Mouse (Mus musculus): ENCODE data around the gene Dcst2. TPM values are rescaled to one million over a fixed set of nuclear protein-coding genes. Genes with fewer than 3 reads are reported as not detected.

Dcst2 gene
- polyA plus RNA-seq, 1 experiment from 2014 or later: not detected

DNA sequence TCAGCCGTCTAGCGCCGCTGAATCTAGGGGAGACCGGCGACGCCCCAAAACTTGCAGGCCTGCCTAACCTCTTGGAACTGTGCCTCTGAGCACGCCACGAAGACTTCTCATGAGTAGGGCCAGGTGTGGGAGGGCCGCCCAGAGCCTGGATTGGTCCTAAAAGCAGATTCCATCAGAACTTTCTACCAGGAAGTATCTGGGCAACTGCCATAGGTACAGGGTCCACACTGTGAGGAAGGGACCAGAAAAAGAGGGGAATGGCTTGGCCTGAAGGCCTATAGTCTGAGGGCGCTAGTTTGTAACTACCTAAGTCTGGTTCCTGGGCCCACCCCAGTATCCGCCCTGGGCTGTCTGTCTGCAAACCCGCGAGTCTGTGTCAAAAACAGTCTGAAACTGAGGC, 30.2 kb upstream of the Dcst2 start:
- no peak for DNase-seq (ENCODE audit: low spot score)

DNA sequence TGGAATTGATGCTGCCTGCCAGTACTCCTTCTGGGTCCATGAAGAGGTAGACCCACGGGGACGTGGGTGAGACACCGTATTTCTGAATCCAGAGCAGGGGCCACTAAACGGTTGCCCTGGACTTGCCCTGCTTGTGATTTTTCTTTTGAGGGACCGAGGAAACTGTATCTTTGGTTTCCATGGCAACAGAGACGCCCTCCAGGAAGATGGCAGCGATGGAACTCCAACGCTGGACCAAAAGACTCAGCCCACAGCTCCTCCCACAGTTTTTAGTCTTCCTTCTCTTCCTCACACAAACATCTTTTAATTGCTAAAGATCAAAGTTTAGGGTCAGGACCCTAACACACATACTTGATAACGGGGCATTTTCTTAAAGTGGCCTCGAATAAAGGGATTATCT, 29.8 kb upstream of the Dcst2 start:
- no peak for DNase-seq (ENCODE audit: low spot score)

DNA sequence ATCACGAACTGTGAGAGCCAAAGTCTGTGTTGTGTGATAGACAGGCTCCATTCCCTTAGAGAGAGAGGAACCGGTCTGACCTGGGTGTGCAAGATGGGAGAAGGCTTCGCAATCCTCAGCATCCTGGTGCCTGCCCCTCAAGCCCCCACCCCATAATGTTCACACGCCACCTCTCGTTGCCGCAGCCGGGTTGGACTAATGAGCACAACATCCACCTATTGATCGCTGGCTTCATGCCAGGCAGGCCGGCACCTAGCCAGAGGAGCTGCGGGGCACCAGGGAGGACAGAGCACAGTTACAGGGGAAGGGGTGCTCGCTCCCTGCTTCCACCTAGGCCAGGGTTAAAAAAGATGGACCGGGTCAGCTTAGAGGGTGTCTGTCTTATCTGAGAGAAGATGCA, 29.3 kb upstream of the Dcst2 start:
- DNase-seq (ENCODE audit: low spot score): no peak

DNA sequence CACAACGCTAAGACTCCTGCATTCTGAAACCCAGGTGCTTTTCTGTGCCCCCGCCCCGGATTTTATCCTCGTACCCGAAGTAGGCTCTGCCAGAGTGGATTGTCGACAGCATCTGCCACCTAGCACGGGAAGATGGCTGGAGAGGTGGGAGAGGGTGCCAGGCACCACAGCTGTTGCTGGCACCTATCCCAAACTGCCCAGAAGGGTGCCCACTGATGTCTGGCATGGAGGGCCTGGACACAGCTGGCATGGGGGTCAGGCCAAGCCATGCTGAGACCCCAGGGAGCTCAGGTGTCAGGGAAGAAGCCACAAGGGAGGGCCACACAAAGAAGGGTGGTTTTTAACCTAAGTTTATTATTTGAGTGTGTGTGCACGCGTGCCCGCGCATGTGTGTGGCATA, 28.7 kb upstream of the Dcst2 start:
- DNase-seq (ENCODE audit: low spot score): no peak

DNA sequence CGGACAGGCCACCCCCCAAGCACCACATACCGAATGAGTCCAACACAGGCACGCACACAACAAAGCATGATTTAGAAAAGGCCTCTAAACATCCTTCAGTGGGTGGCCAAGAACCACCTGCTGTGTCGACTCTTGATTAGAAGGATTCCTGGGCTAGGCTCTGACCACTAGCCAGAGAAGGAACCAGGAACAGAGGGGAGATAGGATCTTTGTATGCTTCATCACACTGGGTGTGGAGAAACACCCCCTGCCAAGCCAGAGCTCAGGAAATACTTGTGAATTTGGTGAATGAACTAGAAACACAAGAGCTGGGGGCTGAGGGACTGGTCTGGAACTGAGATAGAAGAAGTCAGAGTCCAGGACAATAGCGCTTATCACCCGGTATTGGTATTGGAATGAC, 25.2 kb upstream of the Dcst2 start:
- no peak for DNase-seq (ENCODE audit: low spot score)

DNA sequence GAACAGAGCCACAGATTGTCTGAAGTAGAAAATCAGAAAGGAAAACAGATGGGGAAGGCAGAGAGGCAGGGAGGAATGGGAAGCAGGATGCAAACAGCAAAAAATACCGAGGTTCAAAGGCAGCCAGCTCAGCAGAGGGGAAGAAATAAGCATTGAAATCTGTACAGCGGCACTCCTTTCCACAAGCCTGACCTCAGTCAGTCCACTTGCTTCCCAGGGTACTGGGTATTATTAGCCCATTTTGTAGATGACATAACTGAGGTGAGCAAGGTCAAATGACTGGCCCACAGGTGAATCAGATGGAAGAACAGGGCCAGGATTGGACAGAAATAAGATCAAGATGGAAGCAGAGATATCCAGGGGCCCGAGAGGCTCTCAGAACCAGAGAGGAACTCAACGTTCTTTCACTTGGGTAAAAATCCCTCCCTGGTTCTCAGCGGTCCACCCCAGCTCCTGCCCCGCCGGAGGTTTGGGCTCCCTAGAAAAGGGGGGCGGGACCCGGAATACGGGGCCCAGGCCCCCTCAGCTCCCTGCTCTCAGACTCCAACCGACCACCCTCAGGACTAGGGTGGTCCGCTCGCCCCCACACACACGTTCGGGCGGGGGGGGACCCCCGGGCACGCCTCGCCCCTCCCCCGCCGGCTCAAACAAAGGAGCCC, 24.6 kb upstream of the Dcst2 start:
- DNase-seq (ENCODE audit: low spot score): no peak

DNA sequence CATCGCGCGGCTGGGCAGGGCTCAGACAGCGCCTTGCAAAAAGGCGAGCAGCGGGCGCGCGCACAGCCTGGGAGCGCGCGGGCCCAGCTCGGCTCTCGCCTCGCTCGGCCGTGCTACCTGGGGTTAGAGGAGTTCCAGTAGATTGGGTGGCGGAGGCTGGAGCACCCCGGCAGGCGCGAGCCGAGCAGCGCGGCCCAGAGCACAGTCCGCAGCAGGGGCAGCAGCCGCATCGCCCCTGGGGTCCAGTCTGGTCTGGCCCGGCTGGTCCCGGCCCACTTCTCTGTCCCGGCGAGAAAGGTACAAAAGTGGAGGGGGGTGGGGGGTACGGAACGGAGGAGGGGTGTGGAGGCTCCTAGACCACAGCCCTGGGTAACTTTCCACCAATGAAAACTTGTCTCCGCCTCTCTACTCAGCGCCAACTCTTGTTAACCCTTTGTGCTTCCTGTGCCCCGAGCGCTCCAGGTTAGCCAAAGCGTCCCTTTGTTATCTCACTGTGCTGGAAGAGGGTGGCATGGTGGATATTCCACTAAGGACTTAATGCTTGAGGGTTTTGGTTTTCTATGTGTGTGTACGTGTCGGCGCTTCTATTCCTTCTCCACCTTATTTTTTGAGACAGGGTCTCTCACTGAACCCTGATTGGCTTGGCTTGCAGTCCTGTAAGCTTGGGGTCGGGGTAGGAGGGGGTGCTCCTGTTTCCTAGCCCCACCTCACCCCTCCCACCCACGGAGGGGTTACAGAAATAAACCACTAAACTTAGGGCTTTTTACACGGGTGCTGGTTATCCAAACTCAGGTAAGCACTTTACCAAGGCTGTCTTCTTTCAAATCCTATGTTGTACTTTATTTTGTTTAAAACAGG, 23.8 kb upstream of the Dcst2 start, which contains the start of gene Efna4:
Efna4 (minus strand) TSS at position 308 of the 858 bp plus-strand sequence.
- DNase-seq (ENCODE audit: low spot score): peak; percentile 78

DNA sequence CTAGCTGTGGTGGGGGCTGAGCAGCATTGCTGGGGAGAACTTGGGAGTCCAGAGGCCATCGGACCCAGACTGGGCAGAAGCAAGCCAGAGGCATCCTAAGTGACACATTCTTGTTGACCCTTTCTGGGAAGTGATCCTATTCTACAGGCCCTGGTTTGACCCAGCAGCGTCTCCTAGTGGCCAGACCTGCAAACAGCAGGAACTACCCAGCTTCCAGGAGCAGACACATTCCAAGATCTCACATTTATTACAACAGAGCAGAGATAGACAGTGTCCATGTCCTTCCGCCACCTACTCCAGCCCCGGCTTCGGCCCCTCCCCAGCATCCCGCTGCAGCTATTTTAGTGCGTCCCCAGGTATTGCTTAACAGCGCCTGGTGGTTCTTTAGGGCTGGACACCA, 22.4 kb upstream of the Dcst2 start:
- DNase-seq (ENCODE audit: low spot score): peak; percentile 67

DNA sequence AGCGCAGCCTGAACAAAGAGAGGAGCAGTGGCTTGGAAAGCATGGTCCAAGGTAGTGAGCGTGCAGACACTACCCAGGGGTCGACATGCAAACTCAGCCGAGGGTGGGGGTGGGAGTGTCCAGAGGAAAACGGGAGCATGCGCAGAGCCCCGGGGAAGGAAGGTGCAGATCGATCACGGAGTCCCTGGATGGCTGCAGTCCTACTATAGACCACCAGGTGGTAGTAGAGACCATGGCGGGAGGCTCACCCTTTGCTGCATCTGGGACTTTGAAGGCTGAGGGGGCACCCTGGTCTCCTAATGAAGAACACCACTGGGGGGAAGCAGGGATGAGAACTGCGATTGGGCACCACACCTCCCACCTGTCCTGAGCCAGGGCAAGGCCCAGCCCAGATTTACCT, 21.3 kb upstream of the Dcst2 start:
- peak; percentile 72 for DNase-seq (ENCODE audit: low spot score)

DNA sequence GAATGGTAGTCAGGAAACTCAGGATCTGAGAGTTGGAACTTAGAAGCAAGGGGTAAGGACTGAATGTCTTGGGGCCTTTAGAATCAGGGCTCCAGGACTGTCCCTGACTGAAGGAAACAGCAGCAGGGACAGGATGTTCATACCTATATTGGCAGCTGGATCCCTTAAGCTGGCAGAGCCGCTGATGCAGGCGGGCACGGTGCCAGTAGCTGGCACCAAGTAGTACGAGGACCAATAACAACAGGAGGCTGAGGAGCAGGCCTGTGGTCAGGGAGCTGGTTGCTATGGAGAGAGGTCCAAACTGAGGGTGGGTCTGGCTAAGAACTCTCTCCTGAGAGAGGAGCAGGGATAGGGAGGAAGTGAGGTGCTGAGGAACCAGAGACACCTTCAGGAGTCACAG, 20.0 kb upstream of the Dcst2 start:
- no peak for DNase-seq (ENCODE audit: low spot score)

DNA sequence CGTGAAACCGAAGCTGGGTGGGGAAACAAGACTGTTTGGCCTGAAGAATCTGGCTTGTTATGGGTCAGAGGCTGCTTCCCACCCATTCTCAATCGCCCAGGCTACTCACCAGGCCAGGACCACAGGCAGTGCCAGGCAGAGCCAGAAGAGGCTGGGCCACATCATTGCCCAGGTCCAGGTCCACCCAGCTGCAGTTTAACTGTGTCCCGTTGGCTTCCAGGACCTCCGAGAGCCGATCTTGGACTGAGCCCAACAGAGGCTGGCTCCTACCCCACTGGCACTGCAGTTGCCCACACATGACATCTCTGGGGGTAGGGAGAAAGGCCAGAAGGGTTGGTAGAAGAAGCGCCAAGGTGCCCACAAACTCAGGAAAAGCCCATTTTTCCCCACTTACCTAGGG, 18.5 kb upstream of the Dcst2 start:
- no peak for DNase-seq (ENCODE audit: low spot score)

DNA sequence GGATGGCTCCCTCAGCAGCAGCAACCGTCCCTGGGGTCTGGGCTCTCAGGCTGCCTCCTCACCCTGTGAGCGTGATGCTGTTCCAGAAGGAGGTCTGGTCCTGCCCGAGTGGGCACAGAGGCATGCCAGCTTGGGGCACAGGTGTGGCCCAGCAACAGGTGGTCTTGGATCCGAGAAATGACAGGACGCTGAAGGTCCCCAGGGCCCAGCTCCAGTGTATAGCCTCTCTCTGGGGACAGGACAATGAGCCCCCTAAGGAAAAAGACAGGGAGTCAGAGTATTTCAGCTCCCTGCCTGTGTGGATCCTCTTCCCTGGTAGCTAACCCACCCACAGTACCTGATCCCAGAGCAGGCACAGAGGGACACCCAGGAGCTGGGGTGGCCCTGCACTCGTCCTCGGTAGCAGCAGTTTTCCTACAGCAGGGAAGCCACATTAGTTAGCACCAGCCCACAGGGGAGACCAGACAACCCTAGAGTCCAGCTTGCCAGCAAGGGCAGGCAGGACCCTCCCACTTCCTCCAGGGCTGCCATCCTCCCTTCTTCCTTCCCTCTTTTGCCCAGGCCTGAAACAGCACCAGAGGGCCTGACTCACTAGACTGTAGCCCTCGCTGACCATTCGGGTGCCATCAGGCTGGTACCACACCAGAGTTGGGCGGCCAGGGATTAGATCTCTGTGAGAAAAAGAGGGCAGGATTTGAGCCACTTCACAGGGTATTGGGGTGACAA, 14.8 kb upstream of the Dcst2 start:
- no peak for DNase-seq (ENCODE audit: low spot score)

DNA sequence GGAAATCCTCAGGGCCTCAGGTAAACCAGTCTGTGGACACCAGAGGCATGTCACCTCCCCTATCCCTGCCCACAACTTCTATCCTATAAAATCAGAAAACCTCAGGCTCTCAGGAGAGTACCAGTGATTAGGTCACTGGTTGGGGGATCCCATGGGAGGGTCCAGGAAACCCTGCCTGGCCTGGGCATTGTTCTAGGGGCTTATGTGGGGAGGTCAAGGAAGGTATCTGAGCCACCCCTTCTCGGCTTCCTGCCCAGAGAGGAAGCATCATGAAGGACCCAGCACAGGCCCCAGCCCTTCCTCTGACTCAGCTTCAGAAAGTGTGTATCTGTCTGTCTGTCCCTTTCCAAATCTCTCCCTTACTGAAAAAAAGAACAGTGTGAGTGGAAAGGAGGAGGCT, 13.9 kb upstream of the Dcst2 start:
- DNase-seq (ENCODE audit: low spot score): no peak

DNA sequence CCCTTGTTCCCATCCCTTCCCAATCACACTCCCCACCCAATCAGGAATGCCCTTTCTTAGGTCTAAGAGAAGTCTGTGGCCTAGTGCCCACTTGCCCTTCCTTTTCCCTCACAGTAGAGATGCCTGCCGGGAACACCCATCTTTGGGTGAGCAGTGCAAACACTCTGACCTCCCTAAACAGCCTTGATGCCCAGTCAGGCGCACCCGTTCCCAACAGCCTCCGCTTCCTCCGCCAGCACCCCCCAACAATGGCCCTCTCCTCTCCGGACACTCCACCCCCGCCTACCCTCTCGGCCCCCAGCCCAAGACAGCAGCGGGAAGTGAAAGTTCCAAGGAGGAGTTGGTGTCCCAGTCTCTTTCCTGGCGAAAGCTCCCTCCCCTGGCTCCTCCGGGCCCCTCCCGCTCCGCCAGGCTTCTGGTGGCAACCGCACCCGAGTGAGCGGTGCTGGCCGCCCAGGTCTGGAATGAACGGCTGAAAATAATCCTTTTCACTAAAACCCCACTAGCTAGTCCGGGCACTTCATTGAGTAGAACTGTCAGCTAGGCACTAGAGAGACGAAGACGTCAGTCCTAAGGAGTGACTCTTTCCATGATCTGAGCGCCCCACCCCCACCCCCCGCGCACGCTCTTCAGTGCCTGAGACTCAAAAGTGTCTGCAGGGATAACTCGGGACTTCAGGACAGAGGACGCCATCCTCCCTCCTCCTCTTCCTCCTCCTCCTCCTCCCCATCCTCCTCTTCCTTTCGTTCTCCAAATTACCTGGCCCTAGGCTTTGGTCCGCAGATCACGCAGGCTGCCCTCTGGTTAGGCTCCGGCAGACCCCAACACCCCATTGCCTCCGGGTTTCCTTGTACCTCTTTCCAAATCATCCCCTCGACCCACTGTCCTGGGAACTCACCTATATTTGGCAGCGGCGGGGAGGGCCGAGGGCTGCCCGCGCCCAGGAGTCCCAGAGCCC, 12.6 kb upstream of the Dcst2 start:
- no peak for DNase-seq (ENCODE audit: low spot score)

DNA sequence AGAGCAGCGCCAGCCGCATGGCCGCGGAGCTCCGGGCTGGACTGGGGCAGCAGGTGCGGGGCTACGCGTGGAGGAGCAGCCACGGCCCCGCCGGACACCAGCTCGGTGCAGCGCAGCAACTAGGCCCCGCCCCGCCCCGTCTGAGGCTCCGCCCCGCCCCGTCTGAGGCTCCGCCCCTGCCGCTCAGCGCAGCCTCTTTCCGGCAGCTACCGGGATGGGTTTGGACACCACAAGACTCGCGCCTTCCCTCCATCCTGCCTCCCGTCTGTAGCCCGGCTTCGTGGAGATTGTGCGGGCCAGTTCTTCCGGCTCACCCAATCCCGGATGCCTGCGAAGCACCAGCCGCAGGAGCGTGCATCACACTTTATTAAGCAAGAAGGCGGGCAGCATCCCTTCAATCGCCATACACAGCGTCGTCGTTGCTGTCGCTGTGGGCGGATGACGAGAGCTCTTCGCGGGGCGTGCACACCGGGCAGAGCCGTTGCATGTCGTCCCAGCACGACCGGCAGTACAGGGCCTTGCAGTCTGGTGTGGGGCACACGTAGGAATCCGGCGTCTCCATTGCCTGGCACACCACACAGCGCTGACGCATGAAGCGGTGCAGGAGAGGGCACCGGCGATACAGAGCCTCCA, 11.8 kb upstream of the Dcst2 start, which contains the start of gene Adam15:
Adam15 (minus strand) TSS at position 128 of the 633 bp plus-strand sequence.
- DNase-seq (ENCODE audit: low spot score): peak; percentile 80

DNA sequence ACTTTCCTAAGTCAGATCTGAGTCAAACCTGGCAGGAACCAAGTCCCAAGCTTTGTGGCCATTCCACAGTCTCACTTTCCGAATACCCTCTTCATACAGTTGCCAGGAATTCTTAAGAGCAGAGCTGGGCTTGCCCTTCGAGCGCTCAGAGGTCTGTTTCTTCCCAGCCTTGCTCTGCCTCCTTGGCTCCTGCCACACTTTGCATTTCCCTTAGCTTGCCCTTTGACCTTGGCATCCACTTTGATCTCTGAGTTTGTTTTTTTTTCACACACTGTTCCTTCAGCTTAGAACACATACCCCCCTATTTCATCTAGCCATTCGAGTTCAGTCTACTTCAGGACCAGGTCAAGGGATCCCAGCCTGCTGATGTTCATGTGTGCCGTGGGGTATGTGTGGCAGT, 10.5 kb upstream of the Dcst2 start:
- DNase-seq (ENCODE audit: low spot score): no peak

DNA sequence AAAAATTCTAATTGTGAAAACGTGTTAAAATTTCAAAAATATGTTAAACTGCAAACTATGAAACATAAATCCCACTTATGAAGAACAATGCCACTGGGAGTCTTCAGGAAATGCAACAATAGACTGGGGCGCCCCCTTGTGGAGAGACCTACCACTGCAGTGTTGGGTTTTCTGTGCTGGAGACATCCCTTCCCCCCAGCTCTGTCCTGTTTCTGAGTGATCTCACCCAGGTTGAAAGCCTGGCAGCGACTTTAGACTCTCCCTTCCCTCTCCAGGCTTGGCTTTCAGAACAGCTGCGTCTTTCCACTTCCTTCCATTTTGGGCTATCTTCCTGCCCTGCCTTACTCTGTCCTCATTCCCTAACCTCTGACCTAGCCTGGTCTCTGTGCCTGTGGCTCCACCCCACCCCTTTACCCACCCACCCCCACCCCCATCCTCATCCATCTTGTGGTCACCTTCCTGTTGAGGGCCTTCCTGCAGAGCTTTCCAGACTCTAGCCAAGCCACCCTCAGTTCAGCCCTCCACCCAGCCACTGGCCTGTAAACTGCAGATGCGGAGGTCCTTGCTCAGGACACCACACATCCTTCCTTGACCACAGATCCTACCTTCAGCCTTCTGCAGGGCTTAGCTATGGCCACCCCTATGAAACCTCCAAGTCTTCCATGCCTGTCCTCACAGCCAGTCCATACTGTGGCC, 6.8 kb upstream of the Dcst2 start:
- peak; percentile 80 for DNase-seq (ENCODE audit: low spot score)

DNA sequence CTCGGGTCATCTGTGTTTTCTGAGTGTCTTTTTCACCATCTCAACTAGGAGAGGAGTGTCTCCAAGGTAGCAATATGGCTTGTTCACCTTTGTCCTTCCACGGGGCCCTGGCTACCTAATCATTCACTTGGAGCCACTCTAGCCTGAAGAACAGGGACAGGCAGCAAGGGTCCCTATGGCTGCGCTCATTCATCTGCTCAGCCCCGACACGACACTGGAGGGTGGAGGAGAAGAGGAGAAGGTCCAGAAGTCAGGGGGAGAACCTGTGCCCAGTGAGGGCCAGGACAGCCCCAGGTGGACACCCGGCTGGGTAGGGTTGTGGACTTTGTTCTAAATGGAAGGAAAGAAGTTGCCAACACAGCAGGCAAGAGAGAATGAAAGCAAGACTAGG, 6.3 kb upstream of the Dcst2 start:
- DNase-seq (ENCODE audit: low spot score): no peak

DNA sequence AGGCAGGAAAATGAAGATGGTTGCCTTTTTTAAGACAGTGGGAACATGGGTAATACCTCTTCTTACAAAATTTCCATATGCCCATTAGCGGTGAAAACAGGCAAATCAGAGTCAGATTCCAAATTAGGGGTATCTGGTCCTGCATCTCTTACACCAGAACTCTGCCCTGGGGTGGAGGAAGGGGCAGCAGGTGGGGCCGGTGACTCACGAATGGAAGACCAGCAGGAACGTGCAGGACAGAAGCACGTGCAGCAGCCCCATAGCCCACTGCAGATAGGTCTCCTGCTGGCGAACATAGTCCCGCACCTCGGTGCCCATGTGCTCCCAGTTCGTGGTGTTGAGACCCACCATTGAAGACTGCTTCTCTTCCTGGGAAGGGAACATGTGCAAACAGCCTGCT, 5.7 kb upstream of the Dcst2 start:
- no peak for DNase-seq (ENCODE audit: low spot score)

DNA sequence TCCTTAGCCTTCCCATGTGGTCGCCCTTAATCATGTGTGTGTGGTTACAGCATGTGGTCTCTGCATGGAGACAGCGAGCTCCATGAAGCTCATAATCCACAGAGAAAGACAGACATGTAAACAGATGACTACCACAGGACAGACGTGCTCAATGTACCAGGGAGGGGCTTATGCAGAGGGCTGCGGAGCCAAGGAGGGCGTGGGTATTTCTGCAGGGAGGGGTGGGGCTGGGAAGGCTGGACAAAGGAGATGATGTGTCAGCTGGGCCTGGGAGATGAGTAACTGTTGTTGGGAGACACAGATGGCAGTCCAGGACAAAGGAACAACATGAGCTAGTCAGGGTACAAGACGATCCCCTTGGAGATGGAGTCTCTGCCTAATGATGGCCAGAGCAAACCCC, 2.1 kb upstream of the Dcst2 start:
- DNase-seq (ENCODE audit: low spot score): no peak
